Mouse (Mus musculus) stomach, postnatal 0 days (tissue): ENCODE measurements around the gene Fosl1. TPM values are rescaled to one million over a fixed set of nuclear protein-coding genes. Genes with fewer than 3 reads are reported as not detected.

Source experiments
- ATAC-seq: fragments of 200-750 bp; cut with Nextera tagmentation; 2 replicates; pipeline ENCODE4 v1.8.0; 2017; ENCODE audit not compliant: low FRiP score, low TSS enrichment
- DNase-seq: peaks from one replicate; pipeline ENCODE4 v3.0.0-alpha.2; 2016; ENCODE audit warnings: low spot score
- H3K27ac ChIP-seq: fragments of 300-500 bp; sonication (generic); replicated peaks from 2 replicates; pipeline ENCODE4 v1.5.1; 2014; ENCODE audit warnings: mild to moderate bottlenecking, control low read depth
- H3K27me3 ChIP-seq: fragments of 300-500 bp; sonication (generic); 2 replicates; pipeline ENCODE4 v1.6.1; 2014; ENCODE audit warnings: low read length; ENCODE audit not compliant: control insufficient read depth, insufficient read depth
- H3K36me3 ChIP-seq: fragments of 300-500 bp; sonication (generic); 2 replicates; pipeline ENCODE4 v1.6.1; 2014; ENCODE audit warnings: low read length, mixed read lengths; ENCODE audit not compliant: control insufficient read depth, insufficient read depth
- H3K4me1 ChIP-seq: fragments of 300-500 bp; sonication (generic); replicated peaks from 2 replicates; pipeline ENCODE4 v1.6.1; 2014; ENCODE audit warnings: antibody characterized with exemption; ENCODE audit not compliant: control insufficient read depth, insufficient read depth
- H3K4me2 ChIP-seq: fragments of 300-500 bp; sonication (generic); replicated peaks from 2 replicates; pipeline ENCODE4 v1.6.1; 2014; ENCODE audit warnings: low read depth, mild to moderate bottlenecking, control low read depth, moderate library complexity
- H3K4me3 ChIP-seq: fragments of 300-500 bp; sonication (generic); 2 replicates; pipeline ENCODE4 v1.5.1; 2014; ENCODE audit warnings: low read depth, low read length, control low read depth
- H3K9ac ChIP-seq: fragments of 300-500 bp; sonication (generic); 2 replicates; pipeline ENCODE4 v1.6.1; 2014; ENCODE audit warnings: mild to moderate bottlenecking, low read length, control low read depth, mixed read lengths
- H3K9me3 ChIP-seq: fragments of 300-500 bp; sonication (generic); 2 replicates; pipeline ENCODE4 v1.6.1; 2016; ENCODE audit warnings: low read length; ENCODE audit not compliant: control insufficient read depth
- CTCF ChIP-seq: IDR thresholded peaks from 2 replicates; pipeline ENCODE4 v1.5.1; 2016; ENCODE audit warnings: antibody characterized with exemption, low read depth, mild to moderate bottlenecking, moderate library complexity
- EP300 ChIP-seq: optimal IDR thresholded peaks from 2 replicates; pipeline ENCODE3; 2016; ENCODE audit warnings: antibody characterized with exemption
- WGBS: fragments of 180-500 bp; shearing (Covaris S2); extraction: QIAGEN DNeasy Blood & Tissue Kit; methylation state at CpG from one replicate; pipeline ENCODE4 v1.1.7; 2014; 5-methylcytosine and 5-hydroxymethylcytosine counted together
- polyA plus RNA-seq: library from polyadenylated mRNA; unstranded; fragments of >200 nt; fragmentation: Nextera tagmentation; extraction: Ambion mirVana; gene quantifications from 2 replicates; pipeline ENCODE4 v1.2.1, GENCODE M21; 2015

Gene Fosl1
- polyA plus RNA-seq, 1 experiment from 2014 or later, result 0.16 TPM

GRCm38 (mm10) chr19:5448354-5449150 lies 1.2 kb downstream of the Fosl1 start:
- Histone ChIP-seq H3K9me3 (no peaks in the 10 kb centered on the region), H3K27me3 (peaks cover 3% of the 10 kb centered on the region; the same call in 1 of the 2 replicates), H3K27ac (no peak overlapping the region), H3K4me1 (no peaks in the 10 kb centered on the region), H3K36me3 (no peaks in the 10 kb centered on the region), H3K4me3 (peak overlapping the region; percentile 51), H3K9ac (no peak overlapping the region), H3K4me2 (peak overlapping the region; percentile 92)
- no peak for TF ChIP-seq CTCF
- TF ChIP-seq EP300, result no peak
- ATAC-seq (peak; percentile 50), DNase-seq (peak; percentile 56)
- 5% methylated on average over 36 of the region's 36 CpGs for WGBS

GRCm38 (mm10) chr19:5449673-5450072 lies 2.3 kb downstream of the Fosl1 start:
- H3K4me3 ChIP-seq, result no peak overlapping the region
- no peaks in the 10 kb centered on the region for H3K9me3 ChIP-seq
- no peaks in the 10 kb centered on the region for H3K4me1 ChIP-seq
- peaks cover 3% of the 10 kb centered on the region; the same call in 1 of the 2 replicates for H3K27me3 ChIP-seq
- H3K4me2 ChIP-seq, result no peak overlapping the region
- H3K36me3 ChIP-seq, result peaks cover 5% of the 10 kb centered on the region
- TF ChIP-seq EP300 (no peak), CTCF (no peak)
- WGBS, result 66% methylated on average over 3 of the region's 3 CpGs
- no peak overlapping the region for H3K27ac ChIP-seq
- no peak overlapping the region for H3K9ac ChIP-seq
- no peak for DNase-seq
- no peak for ATAC-seq

- TF ChIP-seq EP300, result no peak
- no peak for TF ChIP-seq CTCF
- Histone ChIP-seq H3K27me3 (peaks cover 3% of the 10 kb centered on the region; the same call in 1 of the 2 replicates), H3K4me2 (no peak overlapping the region), H3K36me3 (peaks cover 5% of the 10 kb centered on the region), H3K27ac (no peak overlapping the region), H3K4me1 (peaks cover 2% of the 10 kb centered on the region; the same call in 1 of the 2 replicates), H3K9ac (no peak overlapping the region), H3K9me3 (no peaks in the 10 kb centered on the region), H3K4me3 (no peak overlapping the region)
- WGBS, result 75% methylated on average over 6 of the region's 6 CpGs
- no peak for ATAC-seq
- no peak for DNase-seq
These were observed 4.4 kb downstream of the Fosl1 start for GRCm38 (mm10) chr19:5451766-5452165.

- WGBS, result 72% methylated on average over 12 of the region's 12 CpGs
- Histone ChIP-seq H3K4me2 (peak overlapping the region; percentile 91), H3K36me3 (peaks cover 5% of the 10 kb centered on the region), H3K27me3 (no peaks in the 10 kb centered on the region), H3K27ac (no peak overlapping the region), H3K9ac (peak overlapping the region; percentile 91; the same call in 1 of the 2 replicates), H3K4me3 (peak overlapping the region; percentile 82), H3K4me1 (peaks cover 2% of the 10 kb centered on the region; the same call in 1 of the 2 replicates), H3K9me3 (no peaks in the 10 kb centered on the region)
- ATAC-seq (no peak), DNase-seq (no peak)
- TF ChIP-seq EP300 (no peak), CTCF (no peak)
These were observed 7.7 kb downstream of the Fosl1 start for GRCm38 (mm10) chr19:5455037-5455436.

- H3K36me3 ChIP-seq, result peaks cover 5% of the 10 kb centered on the region
- DNase-seq, result no peak
- peaks cover 2% of the 10 kb centered on the region; the same call in 1 of the 2 replicates for H3K4me1 ChIP-seq
- no peaks in the 10 kb centered on the region for H3K27me3 ChIP-seq
- H3K4me2 ChIP-seq, result peak overlapping the region; percentile 91
- 47% methylated on average over 8 of the region's 8 CpGs for WGBS
- no peak for TF ChIP-seq EP300
- TF ChIP-seq CTCF, result no peak
- no peaks in the 10 kb centered on the region for H3K9me3 ChIP-seq
- peak overlapping the region; percentile 82 for H3K4me3 ChIP-seq
- no peak for ATAC-seq
- peak overlapping the region; percentile 91 for H3K9ac ChIP-seq
- no peak overlapping the region; the same call in 1 of the 2 replicates for H3K27ac ChIP-seq
These were observed 8.2 kb downstream of the Fosl1 start for GRCm38 (mm10) chr19:5455568-5455967.

GRCm38 (mm10) chr19:5456241-5456921 lies 9.0 kb downstream of the Fosl1 start:
- Histone ChIP-seq H3K9me3 (no peaks in the 10 kb centered on the region), H3K4me3 (peak overlapping the region; percentile 82), H3K4me2 (peak overlapping the region; percentile 91), H3K27me3 (no peaks in the 10 kb centered on the region), H3K9ac (peak overlapping the region; percentile 91), H3K27ac (peak overlapping the region; percentile 98), H3K4me1 (peaks cover 2% of the 10 kb centered on the region; the same call in 1 of the 2 replicates), H3K36me3 (peaks cover 5% of the 10 kb centered on the region)
- WGBS, result 4% methylated on average over 25 of the region's 26 CpGs
- no peak for DNase-seq
- ATAC-seq, result peak; percentile 8
- TF ChIP-seq CTCF, result no peak
- TF ChIP-seq EP300, result no peak
